Mouse (Mus musculus) kidney, postnatal 10 days (tissue): ENCODE results near the gene Lin7a.
"Not testable (repeated sequence)": the region's sequence is repeated elsewhere in the genome, so short reads cannot be mapped to it uniquely, and the experiment has no call there.

ENCODE experiments used
- DNase-seq: peaks from one replicate; pipeline ENCODE4 v3.0.0; 2021; ENCODE audit warnings: mixed read lengths

Lin7a gene

DNA sequence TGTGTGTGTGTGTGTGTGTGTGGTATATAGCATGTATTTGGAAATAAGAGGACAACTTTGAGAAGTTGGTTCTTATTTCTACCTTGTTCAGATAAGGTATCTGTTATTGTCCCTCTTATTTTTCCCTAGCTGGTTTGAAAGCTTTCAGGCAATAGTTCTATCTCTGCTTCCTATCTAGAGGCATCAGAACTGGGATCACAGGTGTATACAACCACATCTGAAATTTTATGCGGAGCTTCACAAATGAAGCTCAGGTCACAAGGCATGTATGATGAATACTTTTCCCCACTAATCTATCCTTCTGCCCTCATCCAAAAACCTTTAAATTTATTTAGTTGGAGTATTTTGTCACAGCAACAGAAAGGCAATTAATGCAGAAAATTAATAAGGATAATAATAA lies 33.8 kb upstream of the Lin7a start:
- no peak for DNase-seq

GRCm38 (mm10) chr10:107238151-107238860 lies 33.2 kb upstream of the Lin7a start:
- DNase-seq: no peak

DNA sequence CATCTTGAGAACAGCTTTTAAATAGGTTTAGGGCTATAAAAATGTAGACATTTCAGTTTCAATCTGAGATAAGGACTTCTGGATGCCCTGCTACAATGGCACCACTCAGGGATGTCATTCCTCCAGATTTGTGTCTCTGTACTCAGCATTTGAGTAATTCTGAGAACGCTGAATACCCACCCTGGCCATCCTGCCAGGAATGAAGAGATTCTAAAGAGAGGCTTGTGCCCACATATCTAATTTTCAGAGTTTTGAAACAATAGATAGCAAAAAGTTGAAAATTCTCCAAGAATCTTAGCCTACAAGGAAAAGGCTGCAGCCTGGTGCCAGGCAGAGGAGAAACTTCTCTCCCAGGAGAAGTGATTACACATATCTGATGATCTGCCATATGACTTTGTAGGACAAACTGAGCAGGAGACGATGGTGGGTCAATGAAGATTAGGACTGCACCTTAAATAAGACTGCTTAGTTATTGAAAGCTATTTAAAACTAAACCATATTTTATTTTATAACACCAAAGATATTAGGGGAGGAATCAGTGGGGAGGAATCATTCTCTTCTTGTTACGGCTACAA lies 32.5 kb upstream of the Lin7a start:
- no peak for DNase-seq

DNA sequence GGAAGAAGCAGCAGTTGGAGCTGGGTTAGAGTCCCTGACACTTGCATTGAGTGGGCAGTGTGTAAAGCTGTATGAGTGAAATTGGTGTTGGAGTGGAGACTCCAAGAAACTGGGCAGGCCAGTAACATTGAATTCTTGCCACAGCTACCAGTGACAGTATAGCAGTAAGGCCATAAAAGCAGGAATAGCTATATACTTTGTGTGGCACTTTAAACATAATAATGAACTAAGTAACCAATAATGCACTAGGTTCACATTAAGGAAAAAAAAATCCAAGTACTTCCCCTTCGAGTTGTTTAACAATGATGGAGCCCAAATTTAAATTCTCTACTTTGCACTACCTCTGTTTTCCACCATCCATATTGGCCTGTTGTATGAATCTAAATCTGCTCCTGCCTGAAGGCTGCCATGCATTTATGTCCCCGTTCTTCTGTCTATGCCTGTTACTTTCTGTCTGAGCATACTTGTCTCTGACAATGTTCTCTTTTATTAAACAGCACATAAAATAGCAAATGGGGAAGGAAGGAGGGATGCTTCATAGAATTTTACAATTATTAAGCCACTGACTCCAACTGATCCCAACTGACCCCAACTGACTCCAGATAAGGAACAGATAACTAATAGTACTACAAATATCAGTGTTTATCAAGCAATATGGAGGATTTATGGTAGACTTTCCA lies 31.7 kb upstream of the Lin7a start:
- no peak for DNase-seq

DNA sequence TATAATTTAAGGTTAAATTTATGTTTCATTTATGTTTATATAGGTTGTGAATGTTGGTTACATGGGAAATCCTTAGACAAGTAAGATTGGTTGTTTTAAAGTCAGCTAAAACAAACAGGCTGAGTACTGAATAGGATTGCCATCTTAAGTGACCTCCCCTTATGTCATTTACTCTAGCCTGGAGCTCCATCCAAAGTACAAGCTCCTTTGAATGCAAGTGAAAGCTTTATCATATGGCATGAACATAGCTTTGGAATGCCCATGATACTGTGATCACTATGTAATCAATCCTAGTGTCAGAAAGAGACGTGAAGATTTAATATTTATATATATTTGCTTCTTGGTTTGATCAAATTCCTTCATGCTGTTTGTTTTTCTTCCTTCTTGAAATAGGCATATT lies 31.0 kb upstream of the Lin7a start:
- no peak for DNase-seq

- DNase-seq: no peak
Measured at GRCm38 (mm10) chr10:107240986-107241385, 30.5 kb upstream of the Lin7a start.

- DNase-seq: no peak
Measured at GRCm38 (mm10) chr10:107241406-107241805, 30.1 kb upstream of the Lin7a start.

DNA sequence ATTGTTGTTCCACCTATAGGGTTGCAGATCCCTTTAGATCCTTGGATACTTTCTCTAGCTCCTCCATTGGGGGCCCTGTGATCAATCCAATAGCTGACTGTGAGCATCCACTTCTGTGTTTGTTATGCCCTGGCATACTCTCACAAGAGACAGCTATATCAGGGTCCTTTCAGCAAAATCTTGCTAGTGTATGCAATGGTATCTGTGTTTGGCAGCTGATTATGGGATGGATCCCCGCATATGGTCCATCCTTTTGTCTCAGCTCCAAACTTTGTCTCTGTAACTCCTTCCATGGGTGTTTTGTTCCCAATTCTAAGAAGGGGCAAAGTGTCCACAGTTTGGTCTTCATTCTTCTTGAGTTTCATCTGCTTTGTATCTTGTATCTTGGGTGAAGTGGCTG lies 29.5 kb upstream of the Lin7a start:
- DNase-seq: not testable (repeated sequence)

DNA sequence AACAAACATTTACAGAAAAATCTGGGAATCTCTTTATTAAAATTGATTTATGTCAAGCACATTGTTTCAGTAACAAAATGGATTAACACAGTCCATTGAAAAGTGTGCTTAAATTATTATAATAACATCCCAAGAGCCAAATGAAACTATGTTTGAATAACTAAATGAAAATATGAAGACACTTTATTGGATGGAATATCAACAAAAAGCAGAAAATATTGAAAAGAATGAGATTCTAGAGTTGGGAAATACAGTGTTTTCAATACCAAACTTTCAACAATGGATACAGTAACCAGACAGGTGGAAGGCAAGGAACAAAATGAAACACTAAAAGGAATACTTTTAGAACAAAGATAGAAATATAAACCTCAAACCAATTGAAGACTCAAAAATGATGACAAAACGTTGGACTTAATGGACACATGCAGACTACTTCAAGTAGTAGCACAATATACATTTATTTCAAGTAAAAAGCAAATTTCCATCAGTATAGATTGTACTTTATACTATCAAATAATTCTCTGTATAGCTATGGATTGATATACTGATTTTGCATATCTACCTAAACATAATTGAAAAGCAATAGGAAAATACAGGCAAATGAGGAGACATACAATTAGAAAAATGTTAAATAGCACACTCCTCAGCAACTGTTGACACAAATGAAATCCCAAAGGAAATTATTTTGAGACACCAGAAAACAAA lies 28.6 kb upstream of the Lin7a start:
- no peak for DNase-seq

DNA sequence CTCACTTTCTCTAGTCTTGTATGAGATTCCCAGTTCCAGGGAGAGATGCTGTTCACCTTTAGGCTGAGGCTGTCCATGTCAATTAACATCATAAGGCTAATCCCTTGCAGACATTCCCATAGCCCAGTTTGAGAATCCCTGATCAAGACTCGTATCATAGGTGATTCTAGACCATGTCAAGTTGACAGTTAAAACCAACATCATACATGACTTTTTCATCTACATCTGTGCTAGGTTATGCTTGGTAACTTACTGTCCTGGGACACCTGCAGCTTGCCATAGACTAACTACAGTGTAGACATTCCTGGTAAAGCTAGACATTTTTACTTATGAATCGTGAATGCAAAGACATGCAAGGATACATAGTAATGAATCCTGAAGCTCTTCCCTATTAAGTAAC lies 27.3 kb upstream of the Lin7a start:
- no peak for DNase-seq

- DNase-seq: no peak
Measured at GRCm38 (mm10) chr10:107244691-107245530, 26.6 kb upstream of the Lin7a start.

- no peak for DNase-seq
Measured at GRCm38 (mm10) chr10:107245531-107245840, 26.0 kb upstream of the Lin7a start.

DNA sequence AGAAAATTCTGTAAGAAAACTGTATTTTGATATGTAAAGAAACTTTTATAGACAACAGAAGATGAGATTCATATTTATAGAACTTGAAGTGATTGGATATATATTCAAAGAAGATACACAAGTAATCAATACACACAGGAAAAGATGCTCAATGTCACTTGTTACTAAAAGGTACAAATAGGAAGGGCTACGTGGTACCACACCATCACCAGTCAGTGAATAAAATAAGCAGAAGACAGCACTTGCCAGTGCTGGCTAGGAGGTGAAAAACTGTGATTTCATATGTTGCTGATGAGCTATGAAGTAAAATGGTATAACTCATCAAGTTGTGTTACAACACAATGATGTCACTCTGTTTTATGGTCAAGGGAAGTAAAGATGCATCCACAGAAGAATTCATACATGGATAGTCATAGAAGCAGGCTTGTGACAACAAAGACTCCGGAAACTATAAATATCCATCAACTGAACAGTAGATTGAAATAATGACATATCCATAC lies 25.5 kb upstream of the Lin7a start:
- no peak for DNase-seq

DNA sequence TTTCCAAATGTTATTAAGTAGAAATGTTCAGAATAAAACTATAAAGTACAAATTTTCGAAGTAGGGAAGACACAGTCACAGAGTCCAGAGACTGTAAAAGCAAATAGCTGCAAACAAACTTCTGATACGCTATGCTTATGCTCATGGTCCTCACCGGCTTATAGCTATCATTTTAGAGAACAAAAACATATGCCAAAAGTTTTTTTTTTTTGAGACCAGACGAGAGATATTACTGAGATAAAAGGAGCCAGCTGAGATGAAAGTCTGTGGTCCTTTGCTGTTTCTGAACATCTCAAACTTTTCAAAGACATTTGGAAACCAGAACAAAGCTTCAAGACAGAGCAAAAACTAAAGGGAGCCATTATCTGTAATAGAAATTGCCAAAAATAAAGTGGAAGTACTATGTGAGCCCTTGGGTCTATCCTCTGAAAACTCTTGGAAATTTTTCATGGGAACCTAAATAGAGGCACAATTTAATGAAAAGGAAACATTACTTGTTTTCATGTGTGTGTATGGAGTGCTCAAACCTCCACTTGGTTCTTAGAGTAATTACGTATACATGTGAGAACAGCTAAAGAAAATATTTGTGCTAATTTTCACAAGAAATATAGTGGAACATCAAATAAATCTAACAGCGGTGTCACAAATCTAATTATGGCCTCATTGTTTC lies 24.4 kb upstream of the Lin7a start:
- DNase-seq: no peak

DNA sequence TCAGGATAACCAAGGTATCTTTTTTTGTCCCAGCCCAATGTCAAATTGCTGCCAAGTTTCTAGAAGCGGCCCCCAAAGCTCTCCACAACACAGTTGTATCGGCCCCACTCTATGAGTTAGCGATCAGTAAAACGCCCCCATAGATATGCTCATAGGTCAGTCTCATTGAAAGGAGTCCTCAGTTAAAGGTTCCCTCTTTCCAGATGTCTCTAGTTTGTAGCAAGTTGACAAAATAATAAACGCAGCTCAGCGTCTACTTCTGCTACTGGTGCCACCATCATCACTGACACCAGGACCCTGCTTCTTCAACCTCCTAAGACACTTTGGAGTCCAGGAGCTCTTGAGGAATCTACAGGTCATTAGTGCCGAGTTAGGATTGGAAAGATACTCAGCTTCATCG lies 23.0 kb upstream of the Lin7a start:
- DNase-seq: no peak

DNA sequence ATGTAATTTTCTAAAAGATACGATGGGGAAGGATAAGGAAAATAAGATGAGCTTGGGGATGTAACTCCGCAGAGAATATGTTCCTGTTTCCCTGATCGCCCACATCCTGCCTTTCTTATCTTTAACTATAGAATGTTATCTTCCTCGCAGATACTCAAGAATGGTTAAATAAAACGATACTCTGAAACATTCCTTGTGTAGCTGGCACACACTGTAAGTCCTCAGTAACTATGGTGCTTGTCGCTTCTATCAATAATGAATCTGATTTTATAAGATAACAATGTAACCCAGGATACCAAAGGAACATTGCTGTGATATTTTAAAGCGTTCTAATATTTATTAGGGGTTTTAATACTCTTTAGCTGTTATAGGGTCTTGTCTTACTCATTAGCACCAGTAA lies 22.4 kb upstream of the Lin7a start:
- no peak for DNase-seq

DNA sequence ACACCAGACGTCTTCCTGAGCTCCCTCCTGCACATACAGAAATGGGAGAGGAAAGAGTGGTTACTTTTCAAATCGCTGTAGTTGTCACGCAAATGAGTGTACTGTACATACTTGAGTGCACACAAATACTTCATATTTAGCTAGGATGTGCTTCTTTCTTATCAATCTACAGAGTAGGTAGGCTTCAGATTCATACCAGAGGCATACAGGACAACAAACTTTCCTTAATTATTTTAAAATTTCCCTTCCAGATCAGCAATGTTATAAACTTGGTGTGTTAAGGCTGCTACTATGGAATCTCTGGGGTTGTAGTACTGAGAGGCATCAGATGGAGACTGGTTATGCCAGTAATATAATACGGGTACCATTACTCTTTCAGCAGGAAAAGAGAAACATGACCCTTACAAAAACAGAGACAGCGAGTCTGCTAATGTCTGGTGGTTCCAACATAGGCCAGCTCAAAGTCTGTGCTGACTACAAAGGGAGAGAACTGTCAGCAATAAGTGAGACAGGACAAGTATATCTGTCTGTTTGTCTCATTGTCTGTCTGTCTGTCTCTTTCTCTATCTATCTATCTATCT lies 21.8 kb upstream of the Lin7a start:
- DNase-seq: no peak

- DNase-seq: no peak
Measured at GRCm38 (mm10) chr10:107250346-107251210, 20.9 kb upstream of the Lin7a start.

- DNase-seq: no peak
Measured at GRCm38 (mm10) chr10:107251271-107251670, 20.2 kb upstream of the Lin7a start.

- DNase-seq: no peak
Measured at GRCm38 (mm10) chr10:107251801-107252502, 19.5 kb upstream of the Lin7a start.
